Mouse (Mus musculus): ENCODE measurements around the gene Krt80. TPM values are rescaled to one million over a fixed set of nuclear protein-coding genes. Genes with fewer than 3 reads are reported as not detected.
A peak's percentile ranks its signal among the peaks of the same experiment; 100 is the strongest.

The Krt80 gene
- total RNA-seq, 4 experiments from 2014 or later = 0.17 to 0.48 (median 0.43) TPM; not detected in 1

DNA sequence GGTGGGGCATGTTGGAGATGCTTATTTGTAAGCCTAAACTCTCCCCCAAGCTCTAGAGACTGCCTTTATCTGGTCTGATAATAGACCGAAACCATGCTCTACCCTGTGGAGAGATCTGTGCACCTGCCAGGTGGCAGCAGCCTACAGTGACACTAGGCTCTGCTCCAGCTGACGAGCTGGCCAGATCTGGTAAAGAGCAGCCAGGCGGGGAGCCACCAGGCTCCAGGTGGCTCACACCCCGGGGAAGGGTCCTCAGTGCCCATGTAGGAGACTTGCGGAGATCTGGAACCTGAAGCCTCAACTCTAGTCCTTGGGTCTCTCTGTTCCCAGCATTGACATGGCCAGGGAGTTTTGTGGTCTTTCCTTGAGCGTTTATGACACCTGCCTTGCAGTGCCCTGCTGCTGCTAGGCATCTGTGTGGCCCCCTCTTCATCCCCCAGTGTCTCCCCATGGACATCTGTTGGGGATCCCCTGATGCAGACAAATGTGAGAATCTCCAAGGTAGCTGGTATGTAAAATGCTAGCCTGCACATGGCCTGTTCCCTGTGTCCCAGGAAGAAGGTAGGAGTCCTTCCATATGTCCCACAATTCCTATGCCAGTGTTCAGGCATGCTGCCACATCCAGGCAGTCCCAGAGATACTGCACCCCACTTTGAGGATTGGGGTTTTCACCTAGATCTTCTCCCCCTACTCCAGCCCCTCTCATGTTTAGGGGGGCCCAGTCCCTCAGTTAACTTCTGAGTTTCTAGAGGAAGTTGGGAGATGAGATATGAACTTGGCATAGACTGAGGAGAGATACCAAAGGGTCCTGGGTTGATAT is 6.2 kb upstream of the Krt80 start:
- peak; percentile 32 to 43 for DNase-seq (ENCODE audit: low spot score in 2 of 2)

DNA sequence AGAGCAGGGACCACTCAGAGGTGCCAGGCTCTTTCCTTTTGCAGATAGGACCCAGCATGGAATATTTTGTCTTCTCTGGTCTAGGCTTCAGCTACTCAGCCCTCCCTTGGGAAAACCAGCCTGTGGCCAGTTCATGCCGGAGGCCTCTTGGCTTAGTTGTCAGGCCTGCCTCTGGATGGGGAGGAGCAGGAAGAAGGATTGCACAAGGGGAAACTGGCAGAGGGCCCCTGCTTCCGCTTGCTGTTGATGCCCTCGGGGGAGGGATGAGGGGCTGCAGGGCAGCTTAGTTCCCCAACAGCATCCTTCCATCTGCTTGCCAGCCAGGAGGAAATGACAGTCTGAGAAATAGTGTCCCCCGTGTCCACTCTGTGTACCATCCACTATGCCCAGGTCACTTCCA is 4.9 kb upstream of the Krt80 start:
- DNase-seq (ENCODE audit: low spot score in 2 of 2) = no peak

DNA sequence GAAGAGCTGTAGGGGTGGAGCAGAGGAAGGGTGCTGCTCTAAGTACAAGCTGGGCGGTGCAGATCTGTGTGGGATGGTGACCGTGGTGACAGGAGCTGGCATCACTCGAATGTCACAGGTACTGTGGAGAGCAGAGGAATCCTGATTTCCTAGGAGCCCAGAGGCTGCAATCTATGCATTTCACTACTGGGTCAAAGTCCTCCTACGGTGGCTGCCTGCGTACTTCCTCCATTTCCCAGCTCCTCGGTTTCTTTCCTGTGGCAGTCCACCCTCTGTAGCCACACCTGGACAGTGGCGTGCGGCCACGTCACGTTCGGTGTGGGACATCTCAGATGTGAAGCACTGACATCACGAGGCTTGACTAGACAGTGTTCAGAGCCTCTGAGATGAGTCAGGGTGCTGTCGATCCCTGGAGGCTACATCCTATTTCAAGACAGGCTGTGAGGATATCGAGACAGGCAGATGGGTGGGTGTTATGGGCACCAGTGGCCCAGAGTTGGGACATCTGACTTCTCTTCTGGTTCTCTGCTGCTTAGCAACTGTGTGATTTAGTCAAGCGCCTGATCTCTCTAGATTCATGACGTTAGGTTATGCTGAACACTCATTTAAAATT is 3.4 kb upstream of the Krt80 start:
- no peak for DNase-seq (ENCODE audit: low spot score in 2 of 2)

DNA sequence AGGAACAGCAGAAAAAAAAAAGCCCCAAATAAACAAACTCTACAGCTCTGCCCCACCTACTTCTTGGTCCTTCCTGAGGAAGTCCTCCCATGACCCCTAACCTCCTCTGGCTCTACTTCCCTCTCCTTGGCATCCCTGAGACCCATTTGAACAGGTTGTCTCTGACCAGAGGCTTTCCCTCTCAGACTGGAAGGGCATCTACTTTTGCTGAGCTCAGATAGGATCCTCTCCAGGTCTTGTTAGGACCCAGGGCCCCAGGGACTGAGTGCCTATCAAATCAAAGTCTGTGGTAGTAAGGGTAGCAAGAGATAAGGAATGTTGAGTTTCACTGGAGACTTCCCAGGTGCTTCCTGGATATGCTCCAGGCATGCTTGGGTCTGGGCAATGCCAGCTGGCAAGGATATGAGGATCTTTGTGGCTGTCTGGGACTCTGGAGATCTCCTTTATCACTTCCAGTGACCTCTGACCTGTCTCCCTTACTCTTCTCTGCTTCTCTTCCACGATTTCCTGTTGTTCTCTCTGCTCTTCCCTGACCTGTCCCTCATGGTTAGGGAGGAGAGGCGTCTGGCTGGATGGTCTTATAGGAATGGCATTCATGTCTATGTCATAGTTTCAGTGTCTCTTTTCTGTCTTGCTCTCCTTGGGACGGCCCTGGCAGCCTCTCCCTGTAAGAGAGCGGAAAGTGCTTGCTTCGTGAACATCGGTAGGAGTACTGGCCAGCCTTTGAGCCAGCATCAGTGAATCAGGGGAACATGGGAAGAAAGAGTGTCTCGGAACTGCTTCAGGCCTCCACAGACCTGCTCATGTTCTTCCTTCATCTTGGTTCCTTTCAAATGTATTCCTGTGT is 2.4 kb upstream of the Krt80 start:
- no peak for DNase-seq (ENCODE audit: low spot score in 2 of 2)

DNA sequence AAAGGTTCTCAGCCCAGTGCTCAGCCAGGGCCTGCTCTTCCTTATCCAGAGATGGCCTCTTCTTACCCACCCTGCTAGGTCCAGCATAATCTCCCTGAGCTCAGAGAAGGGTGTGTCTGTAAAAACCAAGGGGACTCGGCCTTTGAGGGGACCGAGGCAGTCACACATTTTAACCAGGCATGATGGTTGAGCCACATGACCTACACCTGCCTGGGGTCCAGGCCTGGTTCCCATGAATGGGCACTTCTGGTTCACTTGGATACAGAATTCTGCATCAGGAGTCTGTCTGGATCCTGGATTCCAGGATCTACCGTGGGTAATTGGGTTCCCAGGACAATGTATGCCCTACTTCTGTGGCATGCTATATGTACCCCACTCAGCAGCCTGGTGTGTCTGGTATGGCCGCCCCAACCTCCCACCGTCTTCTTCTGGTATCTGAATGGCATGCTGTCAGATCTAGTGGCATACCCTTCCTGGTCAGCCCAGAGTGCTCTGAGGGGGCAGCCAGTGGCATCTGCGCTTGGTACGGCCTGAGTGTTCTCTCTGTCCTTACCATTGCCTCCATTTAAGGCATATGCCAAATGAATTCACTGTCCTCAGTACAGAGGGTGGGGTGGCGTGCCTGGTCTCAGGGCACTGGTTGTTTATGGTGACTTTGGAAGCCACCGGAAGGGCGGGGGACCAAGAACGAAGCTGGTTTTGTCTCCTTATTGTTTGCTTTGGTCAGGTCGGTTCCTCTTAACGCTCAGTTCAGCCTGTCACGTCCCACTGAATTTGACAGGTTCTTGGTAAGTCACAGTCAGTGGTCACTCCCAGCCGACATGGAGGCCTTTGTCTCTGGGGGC is 1.4 kb upstream of the Krt80 start:
- DNase-seq (ENCODE audit: low spot score in 2 of 2) = no peak

DNA sequence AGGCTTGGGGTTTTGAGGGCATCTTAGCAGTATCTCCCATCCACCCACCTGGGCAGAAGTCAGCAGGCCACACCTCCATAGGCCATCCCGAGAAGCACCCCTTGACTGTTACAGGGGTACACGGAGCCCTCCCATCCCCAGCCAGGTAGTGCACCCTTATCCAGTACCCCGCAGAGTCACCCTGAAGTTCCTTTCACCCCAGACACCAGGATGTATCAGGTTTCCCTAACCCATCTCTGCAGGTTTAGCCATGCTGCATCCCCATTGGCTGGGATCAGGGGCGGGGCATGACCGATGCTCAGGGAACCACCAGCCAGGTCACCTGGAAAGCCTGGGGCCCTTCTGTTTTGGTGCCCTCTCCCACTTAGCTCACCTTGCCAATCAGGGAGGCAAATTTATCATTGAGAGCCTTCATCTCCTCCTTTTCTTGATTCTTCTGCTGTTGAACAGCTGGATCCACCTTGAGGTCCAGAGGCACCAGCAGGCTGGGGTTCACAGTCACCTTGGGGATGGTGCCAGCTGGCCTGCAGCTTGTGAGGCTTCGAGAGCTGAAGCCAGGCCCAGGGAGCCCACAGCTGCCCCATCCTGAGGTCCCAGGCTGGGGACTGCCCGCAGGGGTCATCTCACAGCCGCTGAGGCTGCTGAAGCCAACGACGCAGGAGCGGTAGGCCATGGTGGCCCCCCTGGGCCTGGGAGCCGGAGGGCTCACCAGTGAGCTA is 421 bp downstream of the Krt80 start:
- no peak for DNase-seq (ENCODE audit: low spot score in 2 of 2)

DNA sequence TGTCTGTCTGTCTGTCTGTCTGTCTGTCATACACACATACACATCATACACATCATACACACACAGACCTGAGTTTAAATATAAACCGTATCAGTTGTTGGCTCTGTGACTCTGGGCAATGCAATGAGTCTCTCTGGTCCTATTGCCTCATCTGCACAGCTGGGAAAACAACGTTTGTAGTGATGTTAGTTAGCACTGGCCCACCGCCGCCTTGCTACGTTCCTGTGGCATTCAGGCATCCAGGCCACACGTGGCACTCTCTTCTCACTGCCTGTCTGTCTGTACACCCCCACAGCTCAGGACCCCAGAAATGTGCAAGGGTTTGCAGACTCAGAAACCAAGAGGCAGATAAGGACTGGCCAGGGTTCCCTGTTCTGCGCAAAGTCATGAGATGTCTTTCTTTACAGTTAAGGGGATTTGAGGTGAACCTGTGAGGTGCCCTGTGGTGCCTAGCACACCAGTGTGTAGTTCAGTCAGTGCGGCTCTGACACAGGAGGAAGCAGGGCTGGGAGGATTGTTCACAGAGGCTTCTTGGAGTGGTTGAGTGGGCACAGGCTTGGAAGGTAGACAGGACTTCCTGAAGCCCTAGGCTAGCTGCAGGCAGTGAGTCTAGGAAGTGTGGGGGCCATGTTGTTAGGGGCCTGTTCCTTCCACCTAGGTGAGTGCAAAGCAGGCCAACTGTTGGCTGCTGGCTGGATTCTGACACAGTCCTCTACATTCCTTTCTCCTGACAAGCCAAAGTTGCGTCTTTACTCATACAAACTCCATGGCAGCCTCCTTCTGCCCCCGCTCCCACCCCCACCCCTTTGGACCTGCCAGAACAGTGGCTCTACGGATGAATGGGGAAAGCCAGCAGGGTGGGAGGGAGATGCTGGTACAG is 1.2 kb downstream of the Krt80 start:
- DNase-seq (ENCODE audit: low spot score in 2 of 2) = no peak

DNA sequence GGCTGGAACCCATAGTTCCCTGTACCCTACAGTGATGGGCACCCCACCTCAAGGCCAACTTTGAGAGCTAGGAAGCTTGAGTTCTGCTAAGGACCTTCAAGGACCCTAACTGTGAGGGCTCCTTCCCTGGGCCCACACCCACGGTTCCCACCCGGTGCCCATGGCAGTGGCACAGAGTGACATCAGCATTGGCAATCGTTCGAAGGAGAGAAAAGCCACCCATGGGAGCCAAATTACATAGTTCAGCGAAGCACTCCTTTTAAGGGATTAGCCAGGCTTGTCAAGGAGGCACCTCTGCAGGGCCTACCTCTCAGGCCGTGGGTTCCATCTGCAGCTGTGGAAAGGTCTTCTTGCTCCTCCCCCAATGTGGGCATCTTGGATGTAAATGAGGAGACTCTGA is 1.9 kb downstream of the Krt80 start:
- no peak for DNase-seq (ENCODE audit: low spot score in 2 of 2)

DNA sequence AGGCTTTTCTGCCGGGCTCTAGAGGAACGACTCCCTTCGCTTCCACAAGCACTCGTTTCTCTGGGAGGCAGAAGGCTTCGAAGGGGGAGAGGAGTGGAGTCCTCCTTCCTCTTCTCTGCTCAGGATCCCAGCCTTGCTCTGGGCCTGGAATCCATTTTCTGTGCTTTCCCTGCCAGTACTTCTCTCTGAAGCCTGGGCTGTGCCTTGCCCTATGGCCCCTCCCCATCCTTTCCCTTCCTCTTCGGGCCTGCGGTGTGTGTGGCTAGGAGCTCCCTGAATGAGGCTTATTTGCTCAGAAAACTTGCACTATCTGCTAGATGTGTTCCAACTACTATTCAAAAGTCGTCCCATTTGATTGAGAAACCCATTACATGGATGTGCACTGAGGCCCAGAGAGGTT is 2.5 kb downstream of the Krt80 start:
- no peak for DNase-seq (ENCODE audit: low spot score in 2 of 2)

DNA sequence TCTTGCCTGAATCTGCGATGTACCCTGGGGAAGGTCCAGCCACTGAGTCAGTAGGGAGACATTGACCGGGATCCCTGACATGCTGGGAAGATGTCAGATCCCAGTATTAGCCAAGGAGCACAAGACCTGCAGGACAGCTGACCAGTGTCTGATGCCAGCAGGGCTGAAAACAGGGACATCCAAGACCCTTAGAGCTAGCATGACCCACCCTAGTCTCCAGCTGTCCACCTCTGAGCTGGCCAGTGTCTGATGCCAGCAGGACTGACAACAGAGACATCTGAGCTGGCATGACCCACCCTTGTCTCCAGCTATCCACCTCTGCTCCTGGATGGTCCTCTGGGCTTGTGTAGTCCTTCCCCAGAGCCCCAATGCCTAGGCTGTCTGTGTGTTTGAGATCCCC is 3.0 kb downstream of the Krt80 start:
- DNase-seq (ENCODE audit: low spot score in 2 of 2) = no peak

DNA sequence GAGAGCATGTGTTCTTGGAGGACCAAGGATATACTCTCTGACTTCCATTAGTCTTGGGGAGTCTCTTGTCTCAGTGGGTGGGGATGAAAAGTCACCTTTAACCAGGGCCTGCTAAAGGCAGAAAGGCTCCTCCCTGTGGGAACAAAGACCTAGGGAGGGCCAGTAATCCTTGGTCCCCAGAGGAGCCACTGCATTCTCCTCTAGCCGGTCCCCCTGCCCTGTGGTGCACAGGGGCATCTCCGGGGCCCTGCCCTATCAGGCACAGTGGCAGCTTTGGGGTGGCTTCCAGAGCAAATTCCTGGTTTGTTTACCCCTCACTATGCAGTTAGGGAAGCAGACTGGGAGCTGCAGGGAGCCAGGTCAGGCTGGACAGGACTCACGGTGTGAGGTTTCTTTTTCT is 3.5 kb downstream of the Krt80 start:
- DNase-seq (ENCODE audit: low spot score in 2 of 2) = no peak

DNA sequence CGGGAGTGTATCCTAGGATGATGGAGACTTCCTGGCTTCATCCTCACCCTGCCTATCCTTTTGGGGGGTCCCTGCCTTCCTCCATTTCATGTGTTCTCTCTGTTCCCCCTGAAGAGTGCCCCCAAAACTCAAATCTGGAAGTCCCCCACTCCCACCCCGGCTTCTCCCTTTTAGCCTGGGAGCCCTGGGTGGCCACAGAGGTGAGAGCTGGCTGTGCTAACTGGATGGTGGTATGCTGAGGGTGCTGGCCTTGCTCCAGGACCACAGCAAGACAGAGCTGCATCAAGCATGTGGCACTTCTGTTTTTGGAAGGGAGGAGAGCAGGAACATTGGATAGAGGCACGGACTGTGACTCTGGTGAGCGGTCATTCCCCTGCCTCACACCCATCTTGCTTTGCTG is 4.2 kb downstream of the Krt80 start:
- DNase-seq (ENCODE audit: low spot score in 2 of 2) = no peak

DNA sequence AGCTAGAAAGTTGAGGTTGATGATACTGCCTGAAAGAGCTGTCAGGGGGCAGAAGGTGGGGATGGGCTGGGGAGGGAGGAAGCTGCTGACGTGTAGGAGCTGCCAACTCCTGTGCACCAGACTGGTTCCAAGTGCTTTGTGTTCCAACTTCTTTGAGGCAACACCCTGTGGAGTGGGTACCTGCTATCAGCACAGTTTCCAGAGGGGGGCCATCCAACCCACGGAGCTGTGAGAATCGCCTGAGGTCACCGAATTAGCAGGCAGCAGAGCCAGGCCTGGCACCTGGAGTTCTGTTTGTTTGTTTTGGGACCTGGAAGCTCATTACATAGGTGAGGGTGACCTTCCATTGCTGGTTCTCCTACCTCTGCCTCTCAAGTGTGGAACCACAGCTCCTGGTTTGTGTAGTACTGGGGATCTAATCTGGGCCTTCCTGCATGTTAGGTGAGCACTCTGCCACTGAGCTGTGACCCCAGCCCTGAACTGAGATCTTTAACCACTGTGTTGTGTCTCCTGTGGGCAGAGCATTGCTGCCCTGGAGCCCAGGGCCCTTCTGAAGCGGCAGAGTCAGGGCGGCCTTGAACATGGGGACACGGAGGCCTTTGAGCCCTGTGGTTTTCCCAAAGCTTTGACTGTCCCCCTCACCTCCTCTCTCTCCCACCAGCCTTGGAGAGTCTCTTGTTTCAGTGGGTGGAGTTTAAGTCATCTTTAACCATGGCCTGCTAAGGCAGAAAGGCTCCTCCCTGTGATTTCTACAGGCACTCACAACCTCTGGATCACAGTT is 4.9 kb downstream of the Krt80 start:
- DNase-seq (ENCODE audit: low spot score in 2 of 2) = no peak

DNA sequence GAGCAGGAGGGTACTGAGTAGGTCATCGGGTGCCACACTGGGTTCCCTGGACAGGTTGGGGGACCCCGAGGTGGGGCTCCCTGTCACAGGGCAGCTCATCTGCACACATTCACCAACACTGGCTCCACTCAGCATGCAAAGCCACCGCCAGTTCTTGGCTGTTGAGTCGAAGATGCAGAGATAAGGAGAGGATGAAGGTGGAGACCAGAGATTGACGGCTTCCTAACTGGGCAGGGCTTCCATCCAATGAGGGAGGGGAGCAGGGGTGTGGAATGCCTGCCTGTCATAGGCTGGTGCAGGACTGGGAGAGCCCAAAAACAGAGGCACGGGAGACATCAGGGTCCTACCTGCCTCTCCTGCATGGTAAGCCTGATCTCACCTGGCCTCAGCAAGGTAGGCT is 5.5 kb downstream of the Krt80 start:
- no peak for DNase-seq (ENCODE audit: low spot score in 2 of 2)

DNA sequence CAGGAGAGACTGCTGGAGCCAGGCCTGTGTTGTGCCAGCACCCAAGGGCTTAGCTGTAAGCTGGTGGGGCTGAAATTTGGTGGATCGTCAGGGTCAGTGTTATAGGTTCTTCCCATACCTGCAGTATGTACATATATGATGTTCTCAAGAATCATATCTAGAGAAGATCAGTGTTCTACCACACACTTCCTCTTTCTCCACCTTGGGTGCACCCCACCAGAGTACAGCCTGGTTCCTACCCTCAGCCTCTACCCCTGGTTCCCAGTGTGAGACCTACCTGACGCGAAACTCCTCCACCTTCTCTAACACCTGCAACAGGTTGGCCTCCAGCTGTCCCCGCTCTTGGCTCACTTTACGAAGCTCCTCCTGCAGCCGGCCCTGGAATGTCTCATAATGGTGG is 6.0 kb downstream of the Krt80 start:
- DNase-seq (ENCODE audit: low spot score in 2 of 2) = no peak

DNA sequence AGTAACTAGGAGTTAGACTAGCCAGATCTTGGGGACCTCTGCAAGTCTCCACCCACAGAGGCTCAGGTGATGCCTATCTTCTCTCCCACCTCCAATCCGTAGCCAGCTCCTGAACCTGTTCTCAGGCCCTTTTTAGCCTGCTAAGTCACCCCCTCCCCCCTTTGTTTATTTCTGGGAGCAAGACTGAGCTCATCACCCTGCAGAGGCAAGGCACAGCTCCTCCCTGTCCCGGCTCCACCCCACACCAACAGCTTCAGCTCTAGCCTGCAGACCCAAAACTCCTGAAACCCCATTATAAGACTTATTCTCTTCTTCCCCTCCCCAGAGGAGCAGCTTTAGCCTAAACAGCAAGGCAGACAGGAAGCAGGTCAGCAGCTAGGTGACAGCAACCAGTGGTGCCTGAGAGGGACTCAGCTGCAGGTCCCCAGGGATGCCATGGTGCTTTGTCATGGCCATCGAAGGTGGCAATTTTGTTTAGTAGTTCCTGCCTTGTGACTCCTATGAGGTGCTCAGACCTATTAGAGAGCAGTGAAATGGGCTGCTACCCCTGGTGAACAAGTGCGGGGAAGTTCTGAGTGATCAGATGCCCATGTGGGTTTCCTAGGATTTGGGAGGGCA is 7.5 kb downstream of the Krt80 start:
- DNase-seq (ENCODE audit: low spot score in 2 of 2) = no peak

DNA sequence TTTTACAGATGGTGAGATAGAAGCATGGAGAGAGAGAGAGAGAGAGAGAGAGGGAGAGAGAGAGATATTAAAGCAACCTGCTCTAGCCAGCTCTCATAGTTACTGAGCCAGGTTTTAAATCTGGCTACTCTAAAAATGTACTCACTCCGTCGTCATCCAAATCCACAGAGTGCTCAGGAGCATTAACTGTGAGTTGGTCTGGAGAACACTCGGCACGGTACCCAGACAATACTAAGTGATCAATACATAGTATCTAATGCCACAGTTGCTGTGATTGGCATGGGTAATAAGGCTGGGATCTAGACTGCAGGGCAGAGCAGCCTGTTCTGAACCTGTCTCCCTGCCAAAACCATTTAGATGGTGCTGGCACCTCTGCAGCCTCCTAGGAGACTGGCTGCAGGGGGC is 14.6 kb downstream of the Krt80 start:
- peak in 1 of 2 experiments; percentile 25 for DNase-seq (ENCODE audit: low spot score in 2 of 2)

DNA sequence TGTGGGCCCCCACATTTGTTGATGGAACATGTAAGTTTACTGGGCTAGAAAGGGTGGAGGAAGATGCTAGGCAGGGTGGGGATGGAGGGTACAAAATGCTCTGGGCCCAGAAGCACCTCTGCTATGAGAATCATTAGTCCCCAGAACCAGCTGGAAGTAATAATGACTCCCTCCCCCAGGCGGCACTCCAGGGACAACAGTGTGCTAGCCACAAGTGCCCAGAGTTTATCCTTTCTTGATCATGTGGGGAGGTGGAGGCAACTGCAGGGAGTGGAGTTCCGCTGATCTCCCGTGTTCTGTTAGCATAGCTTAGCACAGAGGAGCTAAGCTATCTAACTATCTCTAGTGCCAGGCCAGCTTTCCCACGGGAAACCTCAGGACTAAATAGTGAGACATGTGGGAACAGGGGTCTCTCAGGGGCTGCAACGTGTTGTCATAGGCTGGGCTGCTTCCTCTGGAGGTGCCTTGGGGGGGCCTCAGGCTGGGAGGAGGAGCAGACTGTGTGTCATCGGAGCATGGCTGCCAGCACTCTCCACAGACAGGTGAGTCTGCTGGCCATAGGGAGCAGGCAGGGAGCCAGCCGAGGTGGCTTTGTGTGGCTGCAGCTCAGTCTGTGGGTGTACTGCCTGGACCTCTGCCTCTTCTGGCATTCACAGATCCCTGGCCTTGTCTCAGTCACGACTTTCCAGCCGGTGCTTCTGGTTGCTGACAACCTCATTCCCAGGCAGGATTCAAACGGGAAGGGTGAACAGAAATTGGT is 17.1 kb downstream of the Krt80 start:
- no peak for DNase-seq (ENCODE audit: low spot score in 2 of 2)

Measured in layer of hippocampus, adult 8-10 months (tissue).